Mouse (Mus musculus) macrophage (primary cell): Measurements from ENCODE around the gene Tbce. TPM values are rescaled to one million over a fixed set of nuclear protein-coding genes. Genes with fewer than 3 reads are reported as not detected.

ENCODE experiments used
- H3K27ac ChIP-seq: fragments of 350-480 bp; formaldehyde crosslinking; 2 replicates; pipeline ENCODE4 v1.9.0; 2021
- H3K36me3 ChIP-seq: fragments of 350-480 bp; formaldehyde crosslinking; 2 replicates; pipeline ENCODE4 v1.9.0; 2021; ENCODE audit errors: inconsistent target
- H3K4me3 ChIP-seq: fragments of 350-480 bp; formaldehyde crosslinking; 2 replicates; pipeline ENCODE4 v1.9.0; 2021; ENCODE audit errors: inconsistent target
- H3K79me2 ChIP-seq: fragments of 350-480 bp; formaldehyde crosslinking; 2 replicates; pipeline ENCODE4 v1.9.0; 2021; ENCODE audit errors: inconsistent target
- WGBS: methylation state at CpG from one replicate; pipeline ENCODE4 v1.1.7; 2026; ENCODE audit warnings: inconsistent platforms; ENCODE audit not compliant: missing documents; 5-methylcytosine and 5-hydroxymethylcytosine counted together
- polyA plus RNA-seq: library from polyadenylated mRNA; stranded (reverse); fragments of 250-400 nt; gene quantifications from 3 replicates; pipeline ENCODE4 v1.2.4, GENCODE M21; 2018; ENCODE audit warnings: inconsistent platforms
- total RNA-seq, 78 experiments: library from RNA; depleted of rRNA; stranded (reverse); fragments of 250-400 nt; gene quantifications; 1 replicate in 9 of 78; 2 replicates in 24 of 78; 3 replicates in 43 of 78; 4 replicates in 2 of 78; pipeline ENCODE4 v1.2.4; 2018; ENCODE audit warnings: inconsistent platforms in 56 of 78

Gene Tbce
- total RNA-seq (2018; cell fraction: chromatin; rRNA removed), result 100 to 1,000 TPM; 143 to 293 (median 240) TPM
- 10 to 100 TPM; 13.4 to 29.0 (median 17.2) TPM for total RNA-seq (2018; cell fraction: cytosol; rRNA removed)
- total RNA-seq (2018; cell fraction: nucleus; rRNA removed), result 100 to 1,000 TPM in 23 of 26 experiments, 10 to 100 TPM in 3; 74.4 to 188 (median 135) TPM
- polyA plus RNA-seq, result 22.6 to 29.9 TPM (median 27.4 TPM) in 3 replicates

- Histone ChIP-seq H3K27ac (peak within 1 kb of the TSS; percentile 96), H3K79me2 (peaks cover 49% of the 10 kb centered on the region), H3K36me3 (no peaks in the 10 kb centered on the region), H3K4me3 (peak within 1 kb of the TSS; percentile 65)
- under 1% methylated on average over 35 of the region's 35 CpGs for WGBS
These were observed at the start of gene Tbce for GRCm38 (mm10) chr13:14039292-14039965. Gene Tbce (minus strand): TSS chr13:14039638.

- Histone ChIP-seq H3K36me3 (no peaks in the 10 kb centered on the region), H3K79me2 (peaks cover 94% of the 10 kb centered on the region)
- 100% methylated on average over 1 of the region's 1 CpGs for WGBS
These were observed 49.2 kb upstream of the Tbce start for GRCm38 (mm10) chr13:14088669-14089068.

GRCm38 (mm10) chr13:14075326-14075725 is 35.9 kb upstream of the Tbce start:
- WGBS, result 80% methylated on average over 1 of the region's 1 CpGs
- no peak overlapping the region for H3K4me3 ChIP-seq

More at GRCm38 (mm10) chr13:14088669-14089068, 49.2 kb upstream of the Tbce start:
- Histone ChIP-seq H3K27ac (no peak overlapping the region), H3K4me3 (no peak overlapping the region)

DNA sequence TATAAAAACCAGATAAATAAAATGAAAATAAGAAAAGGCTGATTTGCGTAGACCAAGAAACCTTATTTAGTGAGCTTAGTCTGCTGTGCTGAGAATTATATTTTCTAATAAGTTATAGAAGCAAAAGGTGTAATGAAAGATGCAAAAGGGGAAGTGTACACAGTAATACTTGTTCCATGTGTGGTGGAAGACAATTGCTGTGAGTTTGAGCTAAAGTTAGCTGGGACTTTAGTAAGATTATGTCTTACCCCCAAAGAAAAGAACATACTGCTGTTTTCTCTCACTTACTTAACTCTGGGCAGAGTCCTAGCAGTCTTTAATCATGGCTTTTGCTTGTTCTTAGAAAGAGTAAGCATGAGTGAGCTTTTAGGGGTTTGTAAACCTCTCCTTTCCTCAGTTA is 34.9 kb upstream of the Tbce start:
- 100% methylated on average over 1 of the region's 1 CpGs for WGBS
- Histone ChIP-seq H3K4me3 (no peak overlapping the region), H3K79me2 (peaks cover 100% of the 10 kb centered on the region), H3K36me3 (no peaks in the 10 kb centered on the region), H3K27ac (no peak overlapping the region)

More at GRCm38 (mm10) chr13:14075326-14075725, 35.9 kb upstream of the Tbce start:
- no peak overlapping the region for H3K27ac ChIP-seq
- H3K79me2 ChIP-seq, result peaks cover 100% of the 10 kb centered on the region
- H3K36me3 ChIP-seq, result no peaks in the 10 kb centered on the region

GRCm38 (mm10) chr13:14069291-14069690 is 29.9 kb upstream of the Tbce start:
- H3K4me3 ChIP-seq, result no peak overlapping the region
- WGBS, result 83% methylated on average over 1 of the region's 1 CpGs
- no peaks in the 10 kb centered on the region for H3K36me3 ChIP-seq
- H3K27ac ChIP-seq, result no peak overlapping the region
- H3K79me2 ChIP-seq, result peaks cover 96% of the 10 kb centered on the region

DNA sequence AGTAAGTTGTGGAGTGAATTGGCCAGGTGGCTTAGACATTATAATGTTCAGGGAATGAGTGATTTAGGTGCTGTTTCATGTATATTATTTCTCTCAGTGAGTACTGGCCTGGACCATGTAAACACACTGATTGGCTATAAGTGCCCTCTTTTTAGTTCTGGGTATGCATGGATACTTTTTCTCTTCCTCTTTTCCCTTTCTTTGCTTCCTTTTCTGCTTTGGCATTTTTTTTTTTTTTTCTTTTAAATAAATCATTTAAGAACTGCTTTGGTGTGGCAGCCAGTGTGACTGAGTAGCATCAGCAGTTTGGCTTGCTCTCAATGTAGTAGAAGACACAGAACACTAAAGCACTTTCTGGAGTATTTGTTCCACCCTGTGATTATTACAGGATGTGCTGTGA is 28.6 kb upstream of the Tbce start:
- no peak overlapping the region for H3K4me3 ChIP-seq

GRCm38 (mm10) chr13:14065701-14066100 is 26.3 kb upstream of the Tbce start:
- no peak overlapping the region for H3K4me3 ChIP-seq
- H3K79me2 ChIP-seq, result peaks cover 79% of the 10 kb centered on the region
- H3K27ac ChIP-seq, result no peak overlapping the region
- WGBS, result 100% methylated on average over 1 of the region's 1 CpGs
- no peaks in the 10 kb centered on the region for H3K36me3 ChIP-seq

More for the DNA sequence above, 28.6 kb upstream of the Tbce start:
- Histone ChIP-seq H3K27ac (no peak overlapping the region), H3K36me3 (no peaks in the 10 kb centered on the region), H3K79me2 (peaks cover 83% of the 10 kb centered on the region)

DNA sequence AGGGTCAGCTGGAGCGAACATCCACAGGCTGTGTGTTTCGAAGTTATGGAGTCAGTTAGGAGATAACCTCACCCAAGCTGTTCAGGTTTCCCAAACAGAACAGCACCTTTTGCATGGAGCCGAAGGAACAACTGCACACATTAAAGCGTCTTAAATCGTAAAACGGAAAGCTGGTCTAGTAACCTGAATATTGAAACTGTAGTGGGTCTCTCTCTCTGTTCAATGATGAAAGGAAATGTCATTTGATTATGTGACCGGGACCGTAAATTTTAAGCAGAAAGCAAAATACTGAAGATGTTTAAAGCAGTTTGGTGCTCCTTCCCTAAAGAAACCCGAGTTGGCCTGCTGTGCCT is 25.6 kb upstream of the Tbce start:
- H3K4me3 ChIP-seq, result peak overlapping the region; percentile 42
- H3K36me3 ChIP-seq, result no peaks in the 10 kb centered on the region
- 11% methylated on average over 9 of the region's 9 CpGs for WGBS
- H3K27ac ChIP-seq, result no peak overlapping the region
- H3K79me2 ChIP-seq, result peaks cover 79% of the 10 kb centered on the region

GRCm38 (mm10) chr13:14064341-14065027 is 25.0 kb upstream of the Tbce start:
- 1% methylated on average over 47 of the region's 65 CpGs for WGBS
- H3K36me3 ChIP-seq, result no peaks in the 10 kb centered on the region
- H3K27ac ChIP-seq, result no peak overlapping the region
- H3K4me3 ChIP-seq, result peak overlapping the region; percentile 42
- H3K79me2 ChIP-seq, result peaks cover 79% of the 10 kb centered on the region

DNA sequence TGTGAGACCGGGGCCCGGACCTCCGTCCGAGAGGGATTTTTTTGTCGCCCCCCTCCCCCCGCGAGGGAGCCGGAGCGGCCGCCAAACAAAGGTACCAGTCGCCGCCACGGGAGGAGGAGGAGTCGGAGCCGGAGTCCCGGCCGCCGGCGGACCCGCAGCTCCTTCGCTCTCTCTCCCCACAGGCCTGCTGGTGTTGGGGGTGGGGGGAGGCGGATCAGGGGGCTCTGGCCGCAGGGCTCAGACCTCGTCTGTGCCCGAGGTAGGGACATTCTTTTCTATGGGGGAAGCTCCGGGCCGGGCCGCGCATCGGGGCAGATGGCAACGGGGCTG is 24.5 kb upstream of the Tbce start:
- Histone ChIP-seq H3K79me2 (peaks cover 79% of the 10 kb centered on the region), H3K36me3 (no peaks in the 10 kb centered on the region), H3K27ac (no peak overlapping the region), H3K4me3 (peak overlapping the region; percentile 31)
- WGBS, result 2% methylated on average over 19 of the region's 31 CpGs

DNA sequence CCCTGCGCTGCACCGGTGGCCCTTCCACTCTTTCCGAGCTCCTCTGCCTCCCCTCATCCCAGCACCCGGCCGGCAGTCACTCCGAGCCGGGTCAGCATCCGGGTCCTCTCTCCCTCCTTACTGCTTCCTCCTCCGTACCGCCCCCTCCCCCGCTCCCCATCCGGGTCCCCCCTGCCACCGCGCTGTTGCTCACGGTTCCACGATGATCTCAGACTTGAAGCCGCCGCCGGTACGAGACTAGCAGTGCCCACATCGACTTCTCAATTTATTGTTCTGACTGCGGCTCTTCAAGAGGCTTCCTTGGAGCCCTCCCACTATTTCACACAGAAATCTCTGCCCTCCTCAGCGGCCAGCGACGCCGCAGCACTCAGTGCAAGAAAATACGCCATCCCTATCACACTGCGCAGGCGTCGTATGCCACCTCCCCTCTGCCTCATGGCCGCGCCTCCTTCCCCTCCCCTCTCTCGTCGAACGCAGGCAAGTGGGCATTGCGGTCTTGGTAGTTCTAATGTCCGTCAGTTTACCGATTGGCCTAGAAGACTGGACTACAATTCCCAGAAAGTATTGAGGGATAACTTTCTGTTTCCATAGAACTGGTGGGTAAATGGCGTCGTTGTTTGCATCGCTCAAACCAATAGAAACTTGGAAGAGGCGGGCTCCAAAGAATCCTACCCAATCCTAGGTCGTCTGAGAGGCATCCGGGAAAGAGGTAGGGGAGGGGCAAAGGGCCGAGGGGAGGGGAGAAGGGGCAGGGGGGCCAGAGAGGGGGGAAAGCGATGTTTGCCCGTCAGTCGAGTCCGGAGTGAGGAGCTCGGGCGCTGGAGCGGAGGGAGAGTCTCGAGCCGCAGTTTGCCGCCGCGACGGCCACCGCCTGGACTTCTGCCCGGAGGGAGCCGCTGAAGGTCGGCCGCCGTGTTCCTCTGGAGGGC is 23.8 kb upstream of the Tbce start, which contains the start of the genes Arid4b and Ggps1:
Gene Arid4b (plus strand): TSS at position 220 of the 929 bp plus-strand sequence.
Gene Ggps1 (minus strand): TSS at position 476 of the 929 bp plus-strand sequence.
- 1% methylated on average over 59 of the region's 64 CpGs for WGBS
- peak within 1 kb of the TSS; percentile 89 for H3K4me3 ChIP-seq

GRCm38 (mm10) chr13:14062209-14063012 is 23.0 kb upstream of the Tbce start:
- H3K27ac ChIP-seq, result peak overlapping the region; percentile 71
- H3K4me3 ChIP-seq, result peak overlapping the region; percentile 89
- 4% methylated on average over 11 of the region's 11 CpGs for whole genome bisulfite sequencing
- peaks cover 6% of the 10 kb centered on the region; the same call in 1 of the 2 replicates for H3K36me3 ChIP-seq
- peaks cover 80% of the 10 kb centered on the region for H3K79me2 ChIP-seq

More for the DNA sequence above, 23.8 kb upstream of the Tbce start, which contains the start of the genes Arid4b and Ggps1:
- Histone ChIP-seq H3K79me2 (peaks cover 79% of the 10 kb centered on the region), H3K27ac (peak within 1 kb of the TSS; percentile 71), H3K36me3 (no peaks in the 10 kb centered on the region)

DNA sequence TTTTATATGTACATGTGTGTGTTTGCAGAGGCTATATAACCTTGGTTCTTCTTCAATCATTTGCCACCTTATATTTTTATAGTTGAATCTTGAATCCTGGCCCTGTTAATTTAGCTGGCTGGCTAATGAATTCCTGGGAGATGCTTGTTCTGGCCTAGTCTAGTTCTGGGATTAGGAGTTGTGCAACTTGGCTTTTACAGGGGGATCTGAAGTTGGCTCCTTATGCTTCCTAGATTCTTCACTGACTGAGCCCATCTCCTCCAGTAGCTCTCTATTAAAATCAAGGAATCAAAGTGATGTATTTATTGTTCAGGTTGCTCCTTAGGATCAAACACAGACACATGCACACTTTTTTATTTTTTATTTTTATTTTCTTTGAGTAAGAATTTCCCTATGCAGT is 20.1 kb upstream of the Tbce start:
- H3K4me3 ChIP-seq, result no peak overlapping the region

More for the DNA sequence above, 20.1 kb upstream of the Tbce start:
- Histone ChIP-seq H3K79me2 (peaks cover 57% of the 10 kb centered on the region), H3K27ac (no peak overlapping the region), H3K36me3 (peaks cover 22% of the 10 kb centered on the region; the same call in 1 of the 2 replicates)
